In genomic region chr1:77514963-77515650, GRCm38 (mm10) we compare ENCODE assay signal across 8 mouse cellular contexts. TPM values are rescaled to one million over a fixed set of nuclear protein-coding genes. Genes with fewer than 3 reads are reported as not detected.
DNase-seq lines count a peak whose midpoint lies in the region; ATAC-seq and TF ChIP-seq lines count a peak whose summit lies in the region.

Epha4 (minus strand) TSS chr1:77515088.

- 0 out of 2 replicates have a peak, but pooled peaks have one; percentile 36 for TF ChIP-seq POLR2A in olfactory bulb, adult 2 months (IDR thresholded peaks at IDR 0.05; ENCODE audit: insufficient read depth, low read depth, low read length)

- TF ChIP-seq CTCF in G1E (IDR thresholded peaks at IDR 0.05; ENCODE audit: low read depth, low read length) = no peak
- TF ChIP-seq CTCF in forebrain, postnatal 0 days (IDR thresholded peaks at IDR 0.05; ENCODE audit: low read depth) = 0 out of 2 replicates have a peak, but pooled peaks have one; percentile 6
- no peak for TF ChIP-seq CTCF in layer of hippocampus, adult 2 months (conservative IDR thresholded peaks at IDR 0.05)
- TF ChIP-seq CTCF in liver, postnatal 0 days (IDR thresholded peaks at IDR 0.05; ENCODE audit: low read depth) = no peak
- TF ChIP-seq CTCF in olfactory bulb, adult 2 months (IDR thresholded peaks at IDR 0.05; ENCODE audit: insufficient read depth, low read depth, low read length) = no peak

- DNase-seq in G1E (ENCODE audit: low spot score) = no peak
- peak; percentile 53 for DNase-seq in cerebellum, adult 18-20 months
- peak; percentile 94 for DNase-seq in forebrain, postnatal 0 days
- DNase-seq in heart, postnatal 25 days (ENCODE audit: low spot score) = peak; percentile 87
- peak; percentile 93 to 95 for DNase-seq in layer of hippocampus, adult 2 months (ENCODE audit: low spot score in 2 of 2)
- DNase-seq in liver, postnatal 0 days = peak; percentile 86
- DNase-seq in urinary bladder, adult 18-20 months (ENCODE audit: low spot score in 2 of 2) = peak; percentile 82 to 90

- no peaks in the 10 kb centered on the region for H3K4me1 ChIP-seq in G1E (ENCODE audit: insufficient read depth, low read depth, low read length)
- peaks cover 14% of the 10 kb centered on the region for H3K4me1 ChIP-seq in forebrain, postnatal 0 days (ENCODE audit: insufficient read depth)
- peaks cover 16% of the 10 kb centered on the region for H3K4me1 ChIP-seq in liver, postnatal 0 days (ENCODE audit: insufficient read depth)
- H3K4me1 ChIP-seq in olfactory bulb, adult 2 months (ENCODE audit: control insufficient read depth, insufficient read depth, low read length) = peaks cover 5% of the 10 kb centered on the region; the same call in 1 of the 2 replicates

- no peaks in the 10 kb centered on the region for H3K27me3 ChIP-seq in G1E (ENCODE audit: insufficient read depth, low read length)
- H3K27me3 ChIP-seq in forebrain, postnatal 0 days (ENCODE audit: insufficient read depth, low read length) = no peaks in the 10 kb centered on the region
- H3K27me3 ChIP-seq in liver, postnatal 0 days (ENCODE audit: insufficient read depth, low read length) = peaks cover 43% of the 10 kb centered on the region

- H3K9me3 ChIP-seq in G1E (replicated peaks) = peaks cover 66% of the 10 kb centered on the region
- no peaks in the 10 kb centered on the region for H3K9me3 ChIP-seq in forebrain, postnatal 0 days (ENCODE audit: low read length)
- no peaks in the 10 kb centered on the region for H3K9me3 ChIP-seq in liver, postnatal 0 days (ENCODE audit: low read length)

- peak within 1 kb of the TSS; percentile 90 for H3K4me2 ChIP-seq in forebrain, postnatal 0 days (ENCODE audit: low read depth)
- peak within 1 kb of the TSS; percentile 90 for H3K4me2 ChIP-seq in liver, postnatal 0 days (ENCODE audit: low read depth, low read length)

- ATAC-seq in G1E (ENCODE audit: extremely low read depth, insufficient number of reproducible peaks, low FRiP score, poor library complexity, severe bottlenecking) = no peak
- ATAC-seq in forebrain, postnatal 0 days = peak; percentile 93
- ATAC-seq in liver, postnatal 0 days = peak; percentile 86

- no peak for TF ChIP-seq EP300 in liver, postnatal 0 days (IDR thresholded peaks at IDR 0.05; ENCODE audit: low read depth)

- H3K9ac ChIP-seq in forebrain, postnatal 0 days = peak within 1 kb of the TSS; percentile 81
- peak within 1 kb of the TSS; percentile 8; the same call in 1 of the 2 replicates for H3K9ac ChIP-seq in liver, postnatal 0 days (replicated peaks)

- H3K4me3 ChIP-seq in G1E (ENCODE audit: low read depth, low read length) = peak within 1 kb of the TSS; percentile 17; the same call in 1 of the 2 replicates
- peak within 1 kb of the TSS; percentile 70 for H3K4me3 ChIP-seq in forebrain, postnatal 0 days (ENCODE audit: low read depth, low read length)
- peak within 1 kb of the TSS; percentile 90 for H3K4me3 ChIP-seq in layer of hippocampus, adult 2 months
- H3K4me3 ChIP-seq in liver, postnatal 0 days (ENCODE audit: low read depth, low read length) = peak within 1 kb of the TSS; percentile 58
- H3K4me3 ChIP-seq in olfactory bulb, adult 2 months (ENCODE audit: insufficient read depth, low read depth, low read length) = peak within 1 kb of the TSS; percentile 72

- H3K27ac ChIP-seq in forebrain, postnatal 0 days (ENCODE audit: low read depth, low read length) = peak within 1 kb of the TSS; percentile 95
- H3K27ac ChIP-seq in layer of hippocampus, adult 2 months = peak within 1 kb of the TSS; percentile 94
- no peak within 1 kb of the TSS for H3K27ac ChIP-seq in liver, postnatal 0 days (ENCODE audit: low read depth)
- peak within 1 kb of the TSS; percentile 35 for H3K27ac ChIP-seq in olfactory bulb, adult 2 months (ENCODE audit: insufficient read depth, low read depth, low read length)

- under 1% methylated on average over 40 of the region's 40 CpGs for WGBS in forebrain, postnatal 0 days
- under 1% methylated on average over 37 of the region's 40 CpGs for WGBS in liver, postnatal 0 days (ENCODE audit: insufficient replicate concordance)
- WGBS in olfactory bulb, adult 2 months = 1% methylated on average over 40 of the region's 40 CpGs

- no peaks in the 10 kb centered on the region for H3K36me3 ChIP-seq in G1E (replicated peaks)
- no peaks in the 10 kb centered on the region for H3K36me3 ChIP-seq in forebrain, postnatal 0 days (ENCODE audit: insufficient read depth)
- H3K36me3 ChIP-seq in liver, postnatal 0 days (replicated peaks; ENCODE audit: insufficient read depth, low read length) = no peaks in the 10 kb centered on the region

- intact Hi-C loops in heart, postnatal 25 days (cut with DNase I) = loop anchor here (2.0 to 10.0 kb wide), 9 partner anchors 54 to 1518 kb away; no protein-coding TSS in a partner anchor

RNA-seq across cellular contexts. Expression of gene Epha4, which starts in this region (rescaled TPM):
- not detected in 2 replicates for total RNA-seq in G1E (2014; fragmentation: Nextera tagmentation)
- total RNA-seq in G1E (2017) = 0.11 and 0.17 TPM in 2 replicates
- not detected in 2 replicates for polyA plus RNA-seq in G1E (2012)
- total RNA-seq in forebrain, postnatal 0 days (2014; rRNA removed) = 111 and 118 TPM in 2 replicates
- polyA plus RNA-seq in forebrain, postnatal 0 days (2015; fragmentation: Nextera tagmentation; extraction: Ambion mirVana) = 45.9 and 58.7 TPM in 2 replicates
- 10 to 100 TPM; 27.4 to 28.7 TPM for total RNA-seq in heart, postnatal 25 days (2021)
- 100 to 1,000 TPM; 334 to 340 TPM for total RNA-seq in layer of hippocampus, adult 2 months (2021)
- polyA plus RNA-seq in liver, postnatal 0 days (2015; fragmentation: Nextera tagmentation; extraction: Ambion mirVana) = 0.34 and 0.51 TPM in 2 replicates
- not detected in 2 replicates for polyA plus RNA-seq in olfactory bulb, adult 2 months (2012; ENCODE audit: insufficient read depth, insufficient read length, low replicate concordance, missing spikeins)

Comparison
In these comparisons a context has a peak if more than half of its experiments do, and no peak if none do; other contexts are left out.
1. RNA of gene Epha4 (total RNA-seq): 334 to 340 TPM in layer of hippocampus, adult 2 months, 111 to 118 TPM in forebrain, postnatal 0 days and 27.4 to 28.7 TPM in heart, postnatal 25 days; 0.11 to 0.17 TPM in G1E; every median in the first group is over 10 times any median in the second.
2. RNA of gene Epha4 (polyA plus RNA-seq): not detected in olfactory bulb, adult 2 months and 45.9 to 58.7 TPM in forebrain, postnatal 0 days; 0.34 to 0.51 TPM in liver, postnatal 0 days and not detected in G1E; every median in the first group is over 10 times any median in the second.
3. Peak in DNase-seq, ATAC-seq, H3K4me3 ChIP-seq, H3K9ac ChIP-seq and H3K4me2 ChIP-seq in liver, postnatal 0 days; RNA of the gene not detected or under 1 TPM.
4. H3K4me3 ChIP-seq: peak in every context shown above with its lines; median percentile 90 in layer of hippocampus, adult 2 months; 72 in olfactory bulb, adult 2 months; 70 in forebrain, postnatal 0 days; 58 in liver, postnatal 0 days; 17 in G1E.